Mouse (Mus musculus): ENCODE results near the gene Pigq. TPM values are rescaled to one million over a fixed set of nuclear protein-coding genes. Genes with fewer than 3 reads are reported as not detected.

The Pigq gene
- polyA plus RNA-seq, 1 experiment from 2014 or later = 41.4 TPM

GRCm38 (mm10) chr17:25895415-25895814 lies 49.3 kb downstream of the Pigq start:
- Histone ChIP-seq H3K4me1 (ENCODE audit: control insufficient read depth, insufficient read depth, low read length) (no peaks in the 10 kb centered on the region), H3K9me3 (replicated peaks; ENCODE audit: control insufficient read depth, low read length) (no peaks in the 10 kb centered on the region), H3K9ac (replicated peaks; ENCODE audit: low read length) (no peak overlapping the region), H3K4me2 (ENCODE audit: low read depth, low read length) (no peak overlapping the region), H3K36me3 (replicated peaks; ENCODE audit: control insufficient read depth, insufficient read depth, low read depth, low read length) (no peaks in the 10 kb centered on the region), H3K27ac (replicated peaks; ENCODE audit: low read depth, low read length) (no peak overlapping the region), H3K27me3 (ENCODE audit: control insufficient read depth, insufficient read depth, low read length) (no peaks in the 10 kb centered on the region), H3K4me3 (ENCODE audit: low read depth, low read length) (no peak overlapping the region)
- WGBS = 27% methylated on average over 2 of the region's 2 CpGs
- DNase-seq (ENCODE audit: low spot score) (no peak), ATAC-seq (replicated peaks; ENCODE audit: insufficient number of reproducible peaks, low FRiP score, low TSS enrichment, low read depth) (no peak)

GRCm38 (mm10) chr17:25893975-25894617 lies 50.6 kb downstream of the Pigq start:
- Histone ChIP-seq H3K9ac (replicated peaks; ENCODE audit: low read length) (no peak overlapping the region), H3K4me3 (ENCODE audit: low read depth, low read length) (no peak overlapping the region), H3K36me3 (replicated peaks; ENCODE audit: control insufficient read depth, insufficient read depth, low read depth, low read length) (no peaks in the 10 kb centered on the region; the same call in 1 of the 2 replicates), H3K4me2 (ENCODE audit: low read depth, low read length) (no peak overlapping the region), H3K9me3 (replicated peaks; ENCODE audit: control insufficient read depth, low read length) (no peaks in the 10 kb centered on the region), H3K4me1 (ENCODE audit: control insufficient read depth, insufficient read depth, low read length) (no peaks in the 10 kb centered on the region), H3K27me3 (ENCODE audit: control insufficient read depth, insufficient read depth, low read length) (no peaks in the 10 kb centered on the region), H3K27ac (replicated peaks; ENCODE audit: low read depth, low read length) (no peak overlapping the region)
- ATAC-seq (replicated peaks; ENCODE audit: insufficient number of reproducible peaks, low FRiP score, low TSS enrichment, low read depth) (peak; percentile 73; the same call in 1 of the 2 replicates), DNase-seq (ENCODE audit: low spot score) (peak; percentile 79)
- 23% methylated on average over 2 of the region's 2 CpGs for WGBS

- no peaks in the 10 kb centered on the region for H3K9me3 ChIP-seq (replicated peaks; ENCODE audit: control insufficient read depth, low read length)
- no peaks in the 10 kb centered on the region for H3K27me3 ChIP-seq (ENCODE audit: control insufficient read depth, insufficient read depth, low read length)
- ATAC-seq (replicated peaks; ENCODE audit: insufficient number of reproducible peaks, low FRiP score, low TSS enrichment, low read depth) (no peak), DNase-seq (ENCODE audit: low spot score) (no peak)
- H3K9ac ChIP-seq (replicated peaks; ENCODE audit: low read length) = no peak overlapping the region
- 87% methylated on average over 3 of the region's 3 CpGs for WGBS
- no peak overlapping the region for H3K4me2 ChIP-seq (ENCODE audit: low read depth, low read length)
- no peaks in the 10 kb centered on the region; the same call in none of the 2 replicates for H3K36me3 ChIP-seq (replicated peaks; ENCODE audit: control insufficient read depth, insufficient read depth, low read depth, low read length)
- no peaks in the 10 kb centered on the region for H3K4me1 ChIP-seq (ENCODE audit: control insufficient read depth, insufficient read depth, low read length)
- H3K27ac ChIP-seq (replicated peaks; ENCODE audit: low read depth, low read length) = no peak overlapping the region
- no peak overlapping the region for H3K4me3 ChIP-seq (ENCODE audit: low read depth, low read length)
Observed at GRCm38 (mm10) chr17:25888837-25889236, 55.9 kb downstream of the Pigq start.

- WGBS = 88% methylated on average over 10 of the region's 10 CpGs
Observed at GRCm38 (mm10) chr17:25887467-25887866, 57.3 kb downstream of the Pigq start.

GRCm38 (mm10) chr17:25886806-25887205 lies 57.9 kb downstream of the Pigq start:
- no peak for ATAC-seq (replicated peaks; ENCODE audit: insufficient number of reproducible peaks, low FRiP score, low TSS enrichment, low read depth)
- H3K4me3 ChIP-seq (ENCODE audit: low read depth, low read length) = no peak overlapping the region
- H3K27ac ChIP-seq (replicated peaks; ENCODE audit: low read depth, low read length) = no peak overlapping the region
- no peaks in the 10 kb centered on the region; the same call in none of the 2 replicates for H3K36me3 ChIP-seq (replicated peaks; ENCODE audit: control insufficient read depth, insufficient read depth, low read depth, low read length)
- no peak overlapping the region for H3K4me2 ChIP-seq (ENCODE audit: low read depth, low read length)
- no peaks in the 10 kb centered on the region for H3K9me3 ChIP-seq (replicated peaks; ENCODE audit: control insufficient read depth, low read length)
- H3K9ac ChIP-seq (replicated peaks; ENCODE audit: low read length) = no peak overlapping the region
- peaks cover 3% of the 10 kb centered on the region; the same call in 1 of the 2 replicates for H3K4me1 ChIP-seq (ENCODE audit: control insufficient read depth, insufficient read depth, low read length)
- no peaks in the 10 kb centered on the region for H3K27me3 ChIP-seq (ENCODE audit: control insufficient read depth, insufficient read depth, low read length)
- DNase-seq (ENCODE audit: low spot score) = no peak

More at GRCm38 (mm10) chr17:25887467-25887866, 57.3 kb downstream of the Pigq start:
- no peaks in the 10 kb centered on the region; the same call in none of the 2 replicates for H3K36me3 ChIP-seq (replicated peaks; ENCODE audit: control insufficient read depth, insufficient read depth, low read depth, low read length)
- peaks cover under 1% of the 10 kb centered on the region; the same call in 1 of the 2 replicates for H3K4me1 ChIP-seq (ENCODE audit: control insufficient read depth, insufficient read depth, low read length)
- H3K4me2 ChIP-seq (ENCODE audit: low read depth, low read length) = no peak overlapping the region
- no peak overlapping the region for H3K27ac ChIP-seq (replicated peaks; ENCODE audit: low read depth, low read length)
- ATAC-seq (replicated peaks; ENCODE audit: insufficient number of reproducible peaks, low FRiP score, low TSS enrichment, low read depth) (no peak), DNase-seq (ENCODE audit: low spot score) (no peak)
- H3K9me3 ChIP-seq (replicated peaks; ENCODE audit: control insufficient read depth, low read length) = no peaks in the 10 kb centered on the region
- no peak overlapping the region for H3K9ac ChIP-seq (replicated peaks; ENCODE audit: low read length)
- H3K27me3 ChIP-seq (ENCODE audit: control insufficient read depth, insufficient read depth, low read length) = no peaks in the 10 kb centered on the region
- no peak overlapping the region for H3K4me3 ChIP-seq (ENCODE audit: low read depth, low read length)

GRCm38 (mm10) chr17:25885636-25886035 lies 59.1 kb downstream of the Pigq start:
- ATAC-seq (replicated peaks; ENCODE audit: insufficient number of reproducible peaks, low FRiP score, low TSS enrichment, low read depth) (no peak), DNase-seq (ENCODE audit: low spot score) (peak; percentile 36)
- WGBS = 56% methylated on average over 4 of the region's 4 CpGs
- Histone ChIP-seq H3K9ac (replicated peaks; ENCODE audit: low read length) (no peak overlapping the region), H3K27me3 (ENCODE audit: control insufficient read depth, insufficient read depth, low read length) (no peaks in the 10 kb centered on the region), H3K9me3 (replicated peaks; ENCODE audit: control insufficient read depth, low read length) (no peaks in the 10 kb centered on the region), H3K36me3 (replicated peaks; ENCODE audit: control insufficient read depth, insufficient read depth, low read depth, low read length) (no peaks in the 10 kb centered on the region; the same call in none of the 2 replicates), H3K4me2 (ENCODE audit: low read depth, low read length) (no peak overlapping the region), H3K4me3 (ENCODE audit: low read depth, low read length) (no peak overlapping the region), H3K27ac (replicated peaks; ENCODE audit: low read depth, low read length) (no peak overlapping the region), H3K4me1 (ENCODE audit: control insufficient read depth, insufficient read depth, low read length) (peaks cover 14% of the 10 kb centered on the region)

GRCm38 (mm10) chr17:25883824-25884223 lies 60.9 kb downstream of the Pigq start:
- H3K27ac ChIP-seq (replicated peaks; ENCODE audit: low read depth, low read length) = no peak overlapping the region
- H3K9me3 ChIP-seq (replicated peaks; ENCODE audit: control insufficient read depth, low read length) = no peaks in the 10 kb centered on the region
- 93% methylated on average over 3 of the region's 3 CpGs for WGBS
- peaks cover 19% of the 10 kb centered on the region for H3K4me1 ChIP-seq (ENCODE audit: control insufficient read depth, insufficient read depth, low read length)
- H3K27me3 ChIP-seq (ENCODE audit: control insufficient read depth, insufficient read depth, low read length) = no peaks in the 10 kb centered on the region
- H3K4me2 ChIP-seq (ENCODE audit: low read depth, low read length) = no peak overlapping the region
- no peaks in the 10 kb centered on the region; the same call in none of the 2 replicates for H3K36me3 ChIP-seq (replicated peaks; ENCODE audit: control insufficient read depth, insufficient read depth, low read depth, low read length)
- no peak for ATAC-seq (replicated peaks; ENCODE audit: insufficient number of reproducible peaks, low FRiP score, low TSS enrichment, low read depth)
- no peak for DNase-seq (ENCODE audit: low spot score)
- no peak overlapping the region for H3K4me3 ChIP-seq (ENCODE audit: low read depth, low read length)
- H3K9ac ChIP-seq (replicated peaks; ENCODE audit: low read length) = no peak overlapping the region

- Histone ChIP-seq H3K4me2 (ENCODE audit: low read depth, low read length) (no peak overlapping the region), H3K36me3 (replicated peaks; ENCODE audit: control insufficient read depth, insufficient read depth, low read depth, low read length) (no peaks in the 10 kb centered on the region; the same call in none of the 2 replicates), H3K4me3 (ENCODE audit: low read depth, low read length) (no peak overlapping the region), H3K9ac (replicated peaks; ENCODE audit: low read length) (no peak overlapping the region), H3K9me3 (replicated peaks; ENCODE audit: control insufficient read depth, low read length) (no peaks in the 10 kb centered on the region), H3K27me3 (ENCODE audit: control insufficient read depth, insufficient read depth, low read length) (no peaks in the 10 kb centered on the region), H3K27ac (replicated peaks; ENCODE audit: low read depth, low read length) (no peak overlapping the region), H3K4me1 (ENCODE audit: control insufficient read depth, insufficient read depth, low read length) (peaks cover 19% of the 10 kb centered on the region)
- 85% methylated on average over 8 of the region's 8 CpGs for WGBS
- no peak for ATAC-seq (replicated peaks; ENCODE audit: insufficient number of reproducible peaks, low FRiP score, low TSS enrichment, low read depth)
- no peak for DNase-seq (ENCODE audit: low spot score)
Observed at GRCm38 (mm10) chr17:25883268-25883667, 61.5 kb downstream of the Pigq start.

Data from embryonic facial prominence, embryonic 11.5 days (tissue).